Mouse (Mus musculus) layer of hippocampus, adult 9-10 months (tissue): ENCODE results near the gene Mettl7a2.
"Not testable (repeated sequence)": the region's sequence is repeated elsewhere in the genome, so short reads cannot be mapped to it uniquely, and the experiment has no call there.

Experiments
- DNase-seq: peaks from one replicate; pipeline ENCODE4 v3.0.0; 2022; ENCODE audit warnings: low spot score

The Mettl7a2 gene

GRCm38 (mm10) chr15:100352711-100353250 lies at the start of gene Mettl7a2, which contains the start of gene Methig1:
TSS of gene Mettl7a2 (plus strand) at chr15:100353200.
TSS of gene Methig1 (plus strand) at chr15:100353149.
- no peak for DNase-seq

- no peak for DNase-seq
These were observed 49.5 kb upstream of the Mettl7a2 start for GRCm38 (mm10) chr15:100303428-100304018.

- DNase-seq = peak; percentile 49
These were observed 48.7 kb upstream of the Mettl7a2 start, which contains the start of gene Mettl7a1 for GRCm38 (mm10) chr15:100304019-100304991. TSS of gene Mettl7a1 (plus strand) at chr15:100304140.

- no peak for DNase-seq
These were observed 46.8 kb upstream of the Mettl7a2 start for GRCm38 (mm10) chr15:100306201-100306600.

GRCm38 (mm10) chr15:100307438-100308096 lies 45.4 kb upstream of the Mettl7a2 start:
- not testable (repeated sequence) for DNase-seq

GRCm38 (mm10) chr15:100312346-100312745 lies 40.7 kb upstream of the Mettl7a2 start:
- no peak for DNase-seq

GRCm38 (mm10) chr15:100314448-100315145 lies 38.4 kb upstream of the Mettl7a2 start:
- no peak for DNase-seq

GRCm38 (mm10) chr15:100318014-100318671 lies 34.9 kb upstream of the Mettl7a2 start:
- DNase-seq = not testable (repeated sequence)

- DNase-seq = no peak
These were observed 33.1 kb upstream of the Mettl7a2 start for GRCm38 (mm10) chr15:100319884-100320283.

- DNase-seq = no peak
These were observed 32.6 kb upstream of the Mettl7a2 start for GRCm38 (mm10) chr15:100320295-100320905.

- no peak for DNase-seq
These were observed 31.9 kb upstream of the Mettl7a2 start for GRCm38 (mm10) chr15:100321134-100321533.

- DNase-seq = no peak
These were observed 28.9 kb upstream of the Mettl7a2 start for GRCm38 (mm10) chr15:100324021-100324591.

GRCm38 (mm10) chr15:100325235-100325634 lies 27.8 kb upstream of the Mettl7a2 start:
- no peak for DNase-seq

GRCm38 (mm10) chr15:100328089-100328488 lies 24.9 kb upstream of the Mettl7a2 start:
- not testable (repeated sequence) for DNase-seq

GRCm38 (mm10) chr15:100329336-100329735 lies 23.7 kb upstream of the Mettl7a2 start:
- not testable (repeated sequence) for DNase-seq

- DNase-seq = no peak
These were observed 22.3 kb upstream of the Mettl7a2 start for GRCm38 (mm10) chr15:100330739-100331138.

- not testable (repeated sequence) for DNase-seq
These were observed 20.7 kb upstream of the Mettl7a2 start for GRCm38 (mm10) chr15:100332077-100332961.

- no peak for DNase-seq
These were observed 18.4 kb upstream of the Mettl7a2 start, which contains the start of gene Mettl7a3 for GRCm38 (mm10) chr15:100334629-100335028. TSS of gene Mettl7a3 (plus strand) at chr15:100334929.

GRCm38 (mm10) chr15:100337328-100337727 lies 15.7 kb upstream of the Mettl7a2 start:
- DNase-seq = not testable (repeated sequence)
